Mouse (Mus musculus): ENCODE data around the gene Slc5a5. TPM values are rescaled to one million over a fixed set of nuclear protein-coding genes. Genes with fewer than 3 reads are reported as not detected.

Slc5a5 gene
- 0.47 and 0.71 TPM in 2 replicates for polyA plus RNA-seq (2014; fragmentation: Nextera tagmentation; extraction: Ambion mirVana)

DNA sequence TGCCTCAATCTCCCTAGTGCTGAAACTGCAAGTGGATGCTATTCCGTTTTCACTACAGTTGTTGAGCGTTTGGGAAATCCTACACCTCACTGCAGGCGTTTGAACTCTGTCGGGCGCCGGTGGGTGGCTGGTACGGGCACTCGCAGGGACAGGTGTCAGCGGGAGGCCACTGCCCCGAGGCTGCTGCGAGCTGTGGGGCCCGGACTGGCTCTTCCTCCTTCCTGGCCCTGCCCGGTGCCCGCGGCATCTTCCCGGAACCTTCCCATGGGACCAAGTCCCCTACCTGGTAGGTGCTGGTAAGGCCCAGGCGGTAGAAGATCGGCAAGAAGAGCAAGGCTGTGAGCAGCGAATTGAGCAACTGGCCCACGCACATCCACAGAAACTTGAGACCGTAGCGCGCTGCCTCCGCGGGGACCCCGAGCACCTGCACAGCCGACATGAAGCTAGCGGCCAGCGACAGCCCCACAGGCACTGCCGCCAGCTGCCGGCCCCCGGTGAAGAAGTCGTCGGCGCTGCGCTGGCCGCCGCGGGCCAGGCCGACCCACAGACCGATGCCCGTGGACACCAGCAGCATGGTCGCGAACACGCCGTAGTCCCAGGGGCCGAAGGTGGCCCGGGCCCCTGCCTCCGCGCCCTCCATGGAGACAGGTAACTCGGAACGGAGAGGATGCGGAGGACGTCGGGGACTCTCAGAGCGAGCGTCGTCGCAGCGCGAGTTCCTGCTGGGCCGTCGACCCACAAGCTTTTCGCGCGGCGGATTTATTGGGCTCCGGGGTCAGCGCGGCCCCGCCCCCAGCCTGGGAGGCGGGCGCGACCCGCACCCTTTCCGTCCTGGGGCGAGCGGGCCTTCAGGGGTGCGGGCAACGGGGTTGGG is at the start of gene Slc5a5:
Gene Slc5a5, minus strand, starts transcription at position 736 of the 874 bp plus-strand sequence.
- Histone ChIP-seq H3K4me3 (ENCODE audit: low read depth, low read length) (peak within 1 kb of the TSS; percentile 18; the same call in 1 of the 2 replicates), H3K9me3 (ENCODE audit: control insufficient read depth, low read length) (no peaks in the 10 kb centered on the region), H3K36me3 (ENCODE audit: control insufficient read depth, insufficient read depth, low read length) (no peaks in the 10 kb centered on the region; the same call in 1 of the 2 replicates), H3K4me2 (replicated peaks; ENCODE audit: low read depth, low read length) (peak within 1 kb of the TSS; percentile 31), H3K27ac (ENCODE audit: low read depth, low read length) (no peak within 1 kb of the TSS), H3K4me1 (replicated peaks; ENCODE audit: control insufficient read depth, insufficient read depth, low read length) (peaks cover 10% of the 10 kb centered on the region; the same call in 1 of the 2 replicates), H3K9ac (ENCODE audit: low read depth, low read length) (no peak within 1 kb of the TSS), H3K27me3 (ENCODE audit: control insufficient read depth, insufficient read depth, low read length) (peaks cover 39% of the 10 kb centered on the region)
- ATAC-seq (ENCODE audit: low FRiP score): no peak
- DNase-seq (ENCODE audit: low spot score): peak; percentile 53
- 2% methylated on average over 80 of the region's 80 CpGs for WGBS

DNA sequence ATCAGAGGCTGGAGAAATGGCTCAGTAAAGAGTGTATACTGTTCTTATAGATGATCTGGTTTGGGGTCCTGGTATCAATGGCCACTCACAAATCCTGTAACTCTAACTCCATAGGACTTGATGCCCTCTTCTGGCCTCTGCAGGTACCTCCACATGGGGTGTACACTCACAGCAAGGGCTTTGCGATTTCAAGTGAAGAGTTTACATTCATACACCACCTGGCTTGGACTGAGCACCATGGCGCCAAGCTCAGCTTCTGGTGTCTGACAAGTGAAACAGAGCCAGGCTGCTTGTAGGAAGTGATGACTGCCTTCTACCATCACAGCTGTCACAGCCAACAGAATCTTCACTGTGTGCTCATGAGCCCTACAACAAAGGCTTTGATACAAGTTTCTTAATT is 48.9 kb upstream of the Slc5a5 start:
- no peaks in the 10 kb centered on the region for H3K4me1 ChIP-seq (replicated peaks; ENCODE audit: control insufficient read depth, insufficient read depth, low read length)
- 66% methylated on average over 2 of the region's 2 CpGs for WGBS
- H3K9me3 ChIP-seq (ENCODE audit: control insufficient read depth, low read length): no peaks in the 10 kb centered on the region
- H3K4me3 ChIP-seq (ENCODE audit: low read depth, low read length): no peak overlapping the region
- DNase-seq (ENCODE audit: low spot score) (no peak), ATAC-seq (ENCODE audit: low FRiP score) (no peak)
- no peaks in the 10 kb centered on the region for H3K27me3 ChIP-seq (ENCODE audit: control insufficient read depth, insufficient read depth, low read length)
- H3K4me2 ChIP-seq (replicated peaks; ENCODE audit: low read depth, low read length): no peak overlapping the region
- H3K36me3 ChIP-seq (ENCODE audit: control insufficient read depth, insufficient read depth, low read length): no peaks in the 10 kb centered on the region
- H3K9ac ChIP-seq (ENCODE audit: low read depth, low read length): no peak overlapping the region
- no peak overlapping the region for H3K27ac ChIP-seq (ENCODE audit: low read depth, low read length)

DNA sequence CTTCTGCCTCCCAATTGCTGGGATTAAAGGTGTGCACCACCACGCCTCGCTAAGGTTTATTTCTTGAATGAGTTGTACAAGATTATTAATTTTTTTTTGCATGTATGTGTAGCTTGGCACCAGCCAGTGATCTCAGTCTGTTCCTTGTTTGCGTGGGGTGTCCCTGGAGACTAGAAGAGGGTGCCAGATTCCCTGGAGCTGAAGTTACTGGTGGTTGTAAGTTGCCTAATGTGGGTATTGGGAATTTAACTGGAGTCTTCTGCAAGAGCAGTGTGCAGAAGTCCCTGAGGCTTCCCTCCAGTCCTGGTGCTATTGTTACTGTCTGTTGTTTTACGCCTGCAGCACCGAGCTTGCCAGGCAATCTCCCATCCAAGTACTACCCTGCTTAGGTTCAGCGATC is 44.6 kb upstream of the Slc5a5 start:
- Histone ChIP-seq H3K4me1 (replicated peaks; ENCODE audit: control insufficient read depth, insufficient read depth, low read length) (no peaks in the 10 kb centered on the region), H3K36me3 (ENCODE audit: control insufficient read depth, insufficient read depth, low read length) (no peaks in the 10 kb centered on the region), H3K27ac (ENCODE audit: low read depth, low read length) (no peak overlapping the region), H3K9ac (ENCODE audit: low read depth, low read length) (no peak overlapping the region), H3K9me3 (ENCODE audit: control insufficient read depth, low read length) (no peaks in the 10 kb centered on the region), H3K4me3 (ENCODE audit: low read depth, low read length) (no peak overlapping the region), H3K4me2 (replicated peaks; ENCODE audit: low read depth, low read length) (no peak overlapping the region), H3K27me3 (ENCODE audit: control insufficient read depth, insufficient read depth, low read length) (no peaks in the 10 kb centered on the region)
- 82% methylated on average over 6 of the region's 6 CpGs for WGBS
- ATAC-seq (ENCODE audit: low FRiP score): no peak
- no peak for DNase-seq (ENCODE audit: low spot score)

DNA sequence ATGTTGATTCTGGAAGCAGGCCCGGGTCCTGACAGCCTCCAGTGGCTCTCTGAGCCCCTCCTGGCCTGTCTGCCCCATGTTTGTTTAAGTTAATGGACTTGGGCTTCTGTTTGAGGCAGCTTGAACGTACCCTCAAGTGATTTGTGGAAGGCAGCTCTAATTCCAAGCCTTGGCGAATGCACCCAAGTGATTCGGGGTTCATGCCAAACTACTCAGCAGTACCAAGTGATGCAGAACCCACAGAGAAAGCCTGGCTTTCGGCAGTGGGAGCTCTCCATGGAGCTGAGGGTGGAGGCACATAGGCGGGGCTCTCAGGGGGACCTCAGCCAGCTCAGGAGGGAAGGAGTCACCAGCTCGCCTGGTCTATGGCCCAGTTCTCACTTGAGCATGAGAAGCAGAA is 42.2 kb upstream of the Slc5a5 start:
- Histone ChIP-seq H3K36me3 (ENCODE audit: control insufficient read depth, insufficient read depth, low read length) (no peaks in the 10 kb centered on the region), H3K4me1 (replicated peaks; ENCODE audit: control insufficient read depth, insufficient read depth, low read length) (no peaks in the 10 kb centered on the region), H3K4me2 (replicated peaks; ENCODE audit: low read depth, low read length) (no peak overlapping the region), H3K9me3 (ENCODE audit: control insufficient read depth, low read length) (no peaks in the 10 kb centered on the region), H3K9ac (ENCODE audit: low read depth, low read length) (no peak overlapping the region), H3K27me3 (ENCODE audit: control insufficient read depth, insufficient read depth, low read length) (no peaks in the 10 kb centered on the region), H3K4me3 (ENCODE audit: low read depth, low read length) (no peak overlapping the region), H3K27ac (ENCODE audit: low read depth, low read length) (no peak overlapping the region)
- no peak for ATAC-seq (ENCODE audit: low FRiP score)
- no peak for DNase-seq (ENCODE audit: low spot score)
- 79% methylated on average over 7 of the region's 7 CpGs for WGBS

DNA sequence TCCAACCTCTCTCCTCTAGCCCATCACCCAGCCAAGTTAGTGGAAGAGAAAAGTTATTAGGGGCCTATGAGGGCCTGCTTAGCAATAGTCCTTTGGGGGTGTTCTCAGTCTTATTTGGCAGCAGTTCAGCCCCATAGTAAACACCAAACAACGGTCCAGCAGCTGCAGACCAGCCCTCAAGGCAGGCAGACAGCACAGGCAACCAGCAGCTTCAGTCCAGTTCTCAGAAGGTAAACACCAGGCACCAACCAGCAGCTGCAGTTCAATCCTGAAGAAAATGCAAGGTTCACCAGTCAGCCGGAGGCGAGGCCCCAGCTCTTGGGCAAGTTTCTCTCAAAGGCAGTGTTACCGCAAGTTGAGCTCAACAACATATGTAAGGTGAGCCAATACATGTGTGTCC is 40.5 kb upstream of the Slc5a5 start:
- 94% methylated on average over 4 of the region's 4 CpGs for WGBS
- H3K27me3 ChIP-seq (ENCODE audit: control insufficient read depth, insufficient read depth, low read length): no peaks in the 10 kb centered on the region
- H3K4me1 ChIP-seq (replicated peaks; ENCODE audit: control insufficient read depth, insufficient read depth, low read length): no peaks in the 10 kb centered on the region
- H3K27ac ChIP-seq (ENCODE audit: low read depth, low read length): no peak overlapping the region
- H3K4me2 ChIP-seq (replicated peaks; ENCODE audit: low read depth, low read length): no peak overlapping the region
- H3K9me3 ChIP-seq (ENCODE audit: control insufficient read depth, low read length): no peaks in the 10 kb centered on the region
- no peaks in the 10 kb centered on the region for H3K36me3 ChIP-seq (ENCODE audit: control insufficient read depth, insufficient read depth, low read length)
- no peak overlapping the region for H3K9ac ChIP-seq (ENCODE audit: low read depth, low read length)
- no peak for DNase-seq (ENCODE audit: low spot score)
- H3K4me3 ChIP-seq (ENCODE audit: low read depth, low read length): no peak overlapping the region
- no peak for ATAC-seq (ENCODE audit: low FRiP score)

DNA sequence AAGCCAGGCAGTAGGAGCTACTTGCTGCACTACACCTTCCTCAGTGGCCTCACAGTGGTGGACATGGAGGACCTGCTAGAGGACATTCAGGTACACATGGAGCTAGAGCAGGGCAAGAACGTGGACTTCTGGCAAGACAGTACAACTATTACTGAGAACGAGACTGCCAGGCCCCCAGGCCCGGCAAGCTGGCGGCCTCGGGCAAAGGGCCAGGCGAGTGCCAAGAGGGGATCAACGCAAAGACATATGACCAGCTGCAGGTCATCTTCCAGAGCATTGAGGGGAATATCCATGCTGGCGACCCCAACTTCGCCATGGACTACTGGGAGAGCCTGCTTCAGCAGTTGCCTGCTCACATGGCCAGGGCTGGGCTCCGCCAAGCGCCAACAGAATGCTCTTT is 39.2 kb upstream of the Slc5a5 start:
- Histone ChIP-seq H3K36me3 (ENCODE audit: control insufficient read depth, insufficient read depth, low read length) (no peaks in the 10 kb centered on the region), H3K9me3 (ENCODE audit: control insufficient read depth, low read length) (no peaks in the 10 kb centered on the region), H3K9ac (ENCODE audit: low read depth, low read length) (no peak overlapping the region), H3K27me3 (ENCODE audit: control insufficient read depth, insufficient read depth, low read length) (no peaks in the 10 kb centered on the region), H3K27ac (ENCODE audit: low read depth, low read length) (no peak overlapping the region), H3K4me2 (replicated peaks; ENCODE audit: low read depth, low read length) (no peak overlapping the region), H3K4me3 (ENCODE audit: low read depth, low read length) (no peak overlapping the region), H3K4me1 (replicated peaks; ENCODE audit: control insufficient read depth, insufficient read depth, low read length) (no peaks in the 10 kb centered on the region)
- no peak for DNase-seq (ENCODE audit: low spot score)
- no peak for ATAC-seq (ENCODE audit: low FRiP score)
- 94% methylated on average over 11 of the region's 11 CpGs for WGBS

DNA sequence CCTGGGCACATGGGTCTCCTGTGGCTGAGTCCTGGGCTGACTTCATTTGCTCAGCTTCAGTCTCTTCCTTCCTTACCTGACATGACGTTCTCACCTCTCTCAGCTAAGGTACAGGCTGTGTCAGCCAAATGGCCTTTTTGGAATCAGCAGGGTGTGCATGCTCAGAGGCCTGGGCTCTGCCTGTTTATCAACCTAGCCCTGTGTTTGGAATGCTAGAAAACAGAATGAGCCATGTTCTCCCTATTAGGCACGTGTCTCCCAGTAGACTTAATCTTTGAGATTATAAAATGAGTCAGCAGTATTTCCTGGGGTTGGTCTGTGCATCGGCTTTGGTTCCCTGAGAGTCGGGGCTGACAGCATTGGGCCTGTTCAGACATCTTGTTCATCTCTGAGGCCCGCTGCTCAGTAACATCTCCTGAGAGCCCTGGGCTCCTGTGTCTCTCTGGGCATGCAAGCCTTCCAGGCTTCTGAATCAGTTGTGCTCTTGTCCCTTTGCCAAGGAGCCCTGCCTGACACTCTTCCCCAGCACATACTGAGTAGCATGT is 36.3 kb upstream of the Slc5a5 start:
- no peaks in the 10 kb centered on the region for H3K4me1 ChIP-seq (replicated peaks; ENCODE audit: control insufficient read depth, insufficient read depth, low read length)
- no peaks in the 10 kb centered on the region for H3K9me3 ChIP-seq (ENCODE audit: control insufficient read depth, low read length)
- WGBS: 87% methylated on average over 5 of the region's 5 CpGs
- DNase-seq (ENCODE audit: low spot score) (no peak), ATAC-seq (ENCODE audit: low FRiP score) (no peak)
- no peak overlapping the region for H3K4me3 ChIP-seq (ENCODE audit: low read depth, low read length)
- H3K9ac ChIP-seq (ENCODE audit: low read depth, low read length): no peak overlapping the region
- no peak overlapping the region for H3K4me2 ChIP-seq (replicated peaks; ENCODE audit: low read depth, low read length)
- H3K27me3 ChIP-seq (ENCODE audit: control insufficient read depth, insufficient read depth, low read length): no peaks in the 10 kb centered on the region
- H3K36me3 ChIP-seq (ENCODE audit: control insufficient read depth, insufficient read depth, low read length): no peaks in the 10 kb centered on the region
- no peak overlapping the region for H3K27ac ChIP-seq (ENCODE audit: low read depth, low read length)

DNA sequence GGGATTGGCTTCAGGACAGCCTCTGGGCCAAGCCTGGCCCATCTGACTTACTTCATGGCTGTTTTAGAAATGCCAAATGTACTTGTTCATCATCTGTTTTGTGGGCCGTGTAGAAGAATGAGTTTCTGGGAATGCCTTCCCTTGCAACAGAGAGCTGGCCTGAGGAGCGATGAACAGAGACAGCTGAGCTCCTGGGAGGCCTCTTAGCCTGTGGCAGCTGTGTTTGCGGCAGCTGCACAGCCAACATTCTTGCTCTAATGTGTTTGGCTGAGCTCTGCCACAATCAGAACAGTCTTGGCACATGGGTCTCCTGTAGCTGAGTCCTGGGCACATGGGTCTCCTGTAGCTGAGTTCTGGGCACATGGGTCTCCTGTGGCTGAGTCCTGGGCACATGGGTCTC is 35.5 kb upstream of the Slc5a5 start:
- H3K27me3 ChIP-seq (ENCODE audit: control insufficient read depth, insufficient read depth, low read length): no peaks in the 10 kb centered on the region
- H3K9ac ChIP-seq (ENCODE audit: low read depth, low read length): no peak overlapping the region
- no peak overlapping the region for H3K4me2 ChIP-seq (replicated peaks; ENCODE audit: low read depth, low read length)
- H3K27ac ChIP-seq (ENCODE audit: low read depth, low read length): no peak overlapping the region
- no peaks in the 10 kb centered on the region for H3K36me3 ChIP-seq (ENCODE audit: control insufficient read depth, insufficient read depth, low read length)
- ATAC-seq (ENCODE audit: low FRiP score): no peak
- 96% methylated on average over 3 of the region's 3 CpGs for WGBS
- no peaks in the 10 kb centered on the region for H3K9me3 ChIP-seq (ENCODE audit: control insufficient read depth, low read length)
- H3K4me1 ChIP-seq (replicated peaks; ENCODE audit: control insufficient read depth, insufficient read depth, low read length): no peaks in the 10 kb centered on the region
- DNase-seq (ENCODE audit: low spot score): no peak
- H3K4me3 ChIP-seq (ENCODE audit: low read depth, low read length): no peak overlapping the region

DNA sequence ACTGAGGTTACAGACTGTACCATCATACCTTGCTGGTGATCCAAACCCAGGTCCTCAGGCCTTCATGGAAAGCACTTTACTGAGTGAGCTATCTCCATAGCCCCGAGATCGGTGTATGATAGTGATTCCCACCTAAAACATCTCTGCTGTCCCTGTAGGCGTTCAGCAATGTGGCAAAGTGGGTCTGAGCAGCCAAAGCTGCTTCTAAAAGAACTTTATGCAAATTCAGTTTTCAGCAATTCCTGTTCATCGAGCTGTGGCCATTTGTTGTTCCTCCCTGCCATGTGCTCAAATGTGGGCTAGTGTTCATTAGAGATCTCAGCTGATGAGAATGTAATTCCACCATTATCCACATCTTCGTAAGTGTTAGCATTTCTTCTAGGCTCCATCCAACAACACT is 33.8 kb upstream of the Slc5a5 start:
- ATAC-seq (ENCODE audit: low FRiP score): no peak

More for the DNA sequence above, 33.8 kb upstream of the Slc5a5 start:
- Histone ChIP-seq H3K4me3 (ENCODE audit: low read depth, low read length) (no peak overlapping the region), H3K4me2 (replicated peaks; ENCODE audit: low read depth, low read length) (no peak overlapping the region), H3K27me3 (ENCODE audit: control insufficient read depth, insufficient read depth, low read length) (no peaks in the 10 kb centered on the region), H3K27ac (ENCODE audit: low read depth, low read length) (no peak overlapping the region), H3K9ac (ENCODE audit: low read depth, low read length) (no peak overlapping the region), H3K4me1 (replicated peaks; ENCODE audit: control insufficient read depth, insufficient read depth, low read length) (no peaks in the 10 kb centered on the region), H3K36me3 (ENCODE audit: control insufficient read depth, insufficient read depth, low read length) (no peaks in the 10 kb centered on the region), H3K9me3 (ENCODE audit: control insufficient read depth, low read length) (no peaks in the 10 kb centered on the region)
- WGBS: 94% methylated on average over 5 of the region's 5 CpGs
- DNase-seq (ENCODE audit: low spot score): no peak
